Mouse (Mus musculus): ENCODE measurements around the gene Ralgapa1.

- no peak for TF ChIP-seq CTCF (IDR thresholded peaks at IDR 0.05; ENCODE audit: low read depth, low read length)
- TF ChIP-seq POLR2A (IDR thresholded peaks at IDR 0.05; ENCODE audit: insufficient read depth, low read length), result no peak
- no peak for TF ChIP-seq EP300 (IDR thresholded peaks at IDR 0.05; ENCODE audit: insufficient read depth, low read depth, low read length)
These were observed 216.6 kb downstream of the Ralgapa1 start for GRCm38 (mm10) chr12:55604411-55604810.
